Mouse (Mus musculus) MEL (cell line): ENCODE measurements at regions not wholly inside any gene's neighbourhood (a gene's known extent, or its start where the extent isn't known, plus 50 kb on each side); places are given as distances from the start of the nearest gene placed in this dataset.

ENCODE experiments used
- DNase-seq: peaks from one replicate; pipeline ENCODE4 v3.0.0; 2011; ENCODE audit warnings: low read depth, low spot score
- H3K27ac ChIP-seq: 2 replicates; pipeline ENCODE4 v1.5.1; 2012; ENCODE audit warnings: low read depth, mild to moderate bottlenecking, control low read depth, low read length, moderate library complexity; ENCODE audit not compliant: control insufficient read depth
- H3K27me3 ChIP-seq, 2 experiments: fragments of 150-350 bp in 1 of 2; sonication (generic) in 1 of 2; 2 replicates each; pipeline ENCODE4 v1.6.1; 2012; ENCODE audit warnings: low read length in 2 of 2, mild to moderate bottlenecking in 2 of 2, improper control_type of control experiment in 1 of 2, moderate library complexity in 1 of 2; ENCODE audit not compliant: insufficient read depth in 2 of 2, control insufficient read depth in 1 of 2
- H3K36me3 ChIP-seq, 2 experiments: 2 replicates each; pipeline ENCODE4 v1.6.1; 2012 to 2014; ENCODE audit warnings: low read length in 2 of 2, improper control_type of control experiment in 1 of 2, inconsistent platforms in 1 of 2, mild to moderate bottlenecking in 1 of 2; ENCODE audit not compliant: insufficient read depth in 2 of 2, control insufficient read depth in 1 of 2
- H3K4me1 ChIP-seq, 2 experiments: fragments of 150-350 bp in 1 of 2; sonication (generic) in 1 of 2; 2 replicates each; pipeline ENCODE4 v1.6.1; 2012; ENCODE audit warnings: low read length in 2 of 2, improper control_type of control experiment in 1 of 2, mild to moderate bottlenecking in 1 of 2; ENCODE audit not compliant: insufficient read depth in 2 of 2, control insufficient read depth in 1 of 2
- H3K4me3 ChIP-seq, 2 experiments: fragments of 150-350 bp in 1 of 2; sonication (generic) in 1 of 2; 2 replicates each; pipeline ENCODE4 v1.5.1; 2012; ENCODE audit warnings: low read depth in 2 of 2, low read length in 2 of 2, mild to moderate bottlenecking in 2 of 2, moderate library complexity in 2 of 2, control low read depth in 1 of 2, improper control_type of control experiment in 1 of 2; ENCODE audit not compliant: control insufficient read depth in 1 of 2, insufficient read depth in 1 of 2
- H3K79me2 ChIP-seq: 2 replicates; pipeline ENCODE4 v1.6.1; 2012; ENCODE audit warnings: mild to moderate bottlenecking, low read length, moderate library complexity; ENCODE audit not compliant: control insufficient read depth, poor library complexity, insufficient read depth
- H3K9ac ChIP-seq: 2 replicates; pipeline ENCODE4 v1.6.1; 2012; ENCODE audit warnings: low read depth, mild to moderate bottlenecking, control low read depth, low read length, moderate library complexity; ENCODE audit not compliant: control insufficient read depth, poor library complexity, severe bottlenecking
- H3K9me3 ChIP-seq: fragments of 150-350 bp; sonication (generic); replicated peaks from 2 replicates; pipeline ENCODE4 v1.6.1; 2012; ENCODE audit warnings: mild to moderate bottlenecking, low read length, improper control_type of control experiment, moderate library complexity; ENCODE audit not compliant: insufficient read depth
- BHLHE40 ChIP-seq: IDR thresholded peaks from 2 replicates; pipeline ENCODE4 v1.6.1; 2012; ENCODE audit warnings: low read depth, mild to moderate bottlenecking, inconsistent platforms, low read length, improper control_type of control experiment, borderline replicate concordance
- CHD2 ChIP-seq: IDR thresholded peaks from 2 replicates; pipeline ENCODE4 v1.6.1; 2011; ENCODE audit warnings: low read length, improper control_type of control experiment
- CTCF ChIP-seq, 3 experiments: IDR thresholded peaks in 2 of 3; conservative IDR thresholded peaks in 1 of 3; 2 replicates each; pipeline ENCODE4 v1.5.1; 2011 to 2012; ENCODE audit warnings: low read length in 3 of 3, low read depth in 2 of 3, mild to moderate bottlenecking in 2 of 3, improper control_type of control experiment in 1 of 3, inconsistent platforms in 1 of 3, mixed read lengths in 1 of 3, moderate library complexity in 1 of 3; ENCODE audit not compliant: control insufficient read depth in 1 of 3, insufficient read depth in 1 of 3, poor library complexity in 1 of 3, severe bottlenecking in 1 of 3
- E2F4 ChIP-seq: IDR thresholded peaks from 2 replicates; pipeline ENCODE4 v1.6.1; 2011; ENCODE audit warnings: low read depth, low read length, improper control_type of control experiment, borderline replicate concordance
- ELF1 ChIP-seq: IDR thresholded peaks from 2 replicates; pipeline ENCODE4 v1.6.1; 2014; ENCODE audit warnings: low read depth, mild to moderate bottlenecking, inconsistent platforms, low read length, improper control_type of control experiment, moderate library complexity
- GABPA ChIP-seq: IDR thresholded peaks from 2 replicates; pipeline ENCODE4 v1.6.1; 2012; ENCODE audit warnings: low read depth, mild to moderate bottlenecking, inconsistent platforms, low read length, improper control_type of control experiment, moderate library complexity
- JUND ChIP-seq: IDR thresholded peaks from 2 replicates; pipeline ENCODE4 v1.6.1; 2011; ENCODE audit warnings: low read depth, mild to moderate bottlenecking, improper control_type of control experiment, low read length
- KAT2A ChIP-seq: conservative IDR thresholded peaks from 2 replicates; pipeline ENCODE4 v1.6.1; 2012; ENCODE audit warnings: low read depth, low read length, improper control_type of control experiment, inconsistent platforms
- MYC ChIP-seq: IDR thresholded peaks from 2 replicates; pipeline ENCODE4 v1.6.1; 2011; ENCODE audit warnings: low read depth, mild to moderate bottlenecking, low read length, improper control_type of control experiment, moderate library complexity
- NELFE ChIP-seq: IDR thresholded peaks from 2 replicates; pipeline ENCODE4 v1.6.1; 2011; ENCODE audit warnings: low read depth, low read length, improper control_type of control experiment
- POLR2A ChIP-seq, 2 experiments: IDR thresholded peaks; 2 replicates each; pipeline ENCODE4 v1.6.1; 2011 to 2012; ENCODE audit warnings: low read length in 2 of 2, mild to moderate bottlenecking in 2 of 2, control low read depth in 1 of 2, improper control_type of control experiment in 1 of 2, low read depth in 1 of 2, moderate library complexity in 1 of 2; ENCODE audit not compliant: control insufficient read depth in 1 of 2, insufficient read depth in 1 of 2, poor library complexity in 1 of 2
- POLR2AphosphoS5 ChIP-seq: IDR thresholded peaks from 2 replicates; pipeline ENCODE4 v1.6.1; 2012; ENCODE audit warnings: low read depth, borderline replicate concordance, mild to moderate bottlenecking, inconsistent platforms, low read length, moderate library complexity, mixed read lengths
- RCOR1 ChIP-seq: IDR thresholded peaks from 2 replicates; pipeline ENCODE4 v1.6.1; 2012; ENCODE audit warnings: low read depth, mild to moderate bottlenecking, inconsistent platforms, low read length, improper control_type of control experiment
- SIN3A ChIP-seq: IDR thresholded peaks from 2 replicates; pipeline ENCODE4 v1.6.1; 2012; ENCODE audit warnings: low read length, improper control_type of control experiment, inconsistent platforms
- SMC3 ChIP-seq: IDR thresholded peaks from 2 replicates; pipeline ENCODE4 v1.6.1; 2011; ENCODE audit warnings: low read depth, low read length, improper control_type of control experiment
- TAL1 ChIP-seq: IDR thresholded peaks from 2 replicates; pipeline ENCODE4 v1.6.1; 2012; ENCODE audit warnings: mild to moderate bottlenecking, inconsistent platforms, low read length, moderate library complexity, mixed read lengths
- TBP ChIP-seq: IDR thresholded peaks from 2 replicates; pipeline ENCODE4 v1.8.0; 2011; ENCODE audit warnings: low read depth, low read length, improper control_type of control experiment
- USF2 ChIP-seq, 2 experiments: IDR thresholded peaks; 2 replicates each; pipeline ENCODE4 v1.6.1; 2011 to 2012; ENCODE audit warnings: improper control_type of control experiment in 2 of 2, low read length in 2 of 2, borderline replicate concordance in 1 of 2, inconsistent platforms in 1 of 2, low read depth in 1 of 2, mild to moderate bottlenecking in 1 of 2; ENCODE audit not compliant: insufficient read depth in 1 of 2
- ZC3H11A ChIP-seq: IDR thresholded peaks from 2 replicates; pipeline ENCODE4 v1.6.1; 2012; ENCODE audit warnings: low read depth, mild to moderate bottlenecking, inconsistent platforms, low read length, improper control_type of control experiment
- ZKSCAN1 ChIP-seq: IDR thresholded peaks from 2 replicates; pipeline ENCODE4 v1.6.1; 2012; ENCODE audit warnings: low read depth, mild to moderate bottlenecking, inconsistent platforms, low read length, improper control_type of control experiment, moderate library complexity
- ZNF384 ChIP-seq: IDR thresholded peaks from 2 replicates; pipeline ENCODE4 v1.6.1; 2012; ENCODE audit warnings: low read depth, mild to moderate bottlenecking, inconsistent platforms, low read length, improper control_type of control experiment

DNA sequence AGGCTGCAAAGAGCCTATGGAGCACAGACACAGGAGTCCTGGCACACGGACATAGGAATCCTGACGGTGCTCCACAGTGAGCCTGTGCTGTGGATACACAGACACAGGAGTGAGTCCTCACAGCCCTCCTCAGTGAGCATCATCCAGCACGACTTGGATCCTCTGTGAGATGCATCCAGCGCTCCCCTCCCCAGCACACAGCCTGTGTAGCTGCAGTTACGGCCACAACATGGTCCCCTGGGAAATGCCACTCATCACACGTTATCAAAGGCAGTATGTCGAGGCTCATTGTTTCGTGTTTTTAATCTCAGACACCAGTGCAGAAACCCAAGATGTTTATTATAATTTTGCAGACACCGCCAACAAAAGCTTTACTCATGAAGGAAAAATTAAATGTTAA, 87.1 kb upstream of the Topaz1 start:
- H3K4me1 ChIP-seq = no peaks in the 10 kb centered on the region
- no peak overlapping the region for H3K9ac ChIP-seq
- DNase-seq = no peak
- no peaks in the 10 kb centered on the region for H3K79me2 ChIP-seq
- TF ChIP-seq MYC = no peak
- no peak for TF ChIP-seq BHLHE40
- TF ChIP-seq GABPA = no peak
- no peak for TF ChIP-seq SMC3
- TF ChIP-seq TBP = no peak
- TF ChIP-seq ZKSCAN1 = no peak
- no peak for TF ChIP-seq E2F4
- TF ChIP-seq, all 39 proteins: peak for 0
- no peaks in the 10 kb centered on the region for H3K27me3 ChIP-seq
- H3K9me3 ChIP-seq = no peaks in the 10 kb centered on the region
- no peak overlapping the region for H3K4me3 ChIP-seq
- no peaks in the 10 kb centered on the region for H3K36me3 ChIP-seq
- H3K27ac ChIP-seq = no peak overlapping the region

DNA sequence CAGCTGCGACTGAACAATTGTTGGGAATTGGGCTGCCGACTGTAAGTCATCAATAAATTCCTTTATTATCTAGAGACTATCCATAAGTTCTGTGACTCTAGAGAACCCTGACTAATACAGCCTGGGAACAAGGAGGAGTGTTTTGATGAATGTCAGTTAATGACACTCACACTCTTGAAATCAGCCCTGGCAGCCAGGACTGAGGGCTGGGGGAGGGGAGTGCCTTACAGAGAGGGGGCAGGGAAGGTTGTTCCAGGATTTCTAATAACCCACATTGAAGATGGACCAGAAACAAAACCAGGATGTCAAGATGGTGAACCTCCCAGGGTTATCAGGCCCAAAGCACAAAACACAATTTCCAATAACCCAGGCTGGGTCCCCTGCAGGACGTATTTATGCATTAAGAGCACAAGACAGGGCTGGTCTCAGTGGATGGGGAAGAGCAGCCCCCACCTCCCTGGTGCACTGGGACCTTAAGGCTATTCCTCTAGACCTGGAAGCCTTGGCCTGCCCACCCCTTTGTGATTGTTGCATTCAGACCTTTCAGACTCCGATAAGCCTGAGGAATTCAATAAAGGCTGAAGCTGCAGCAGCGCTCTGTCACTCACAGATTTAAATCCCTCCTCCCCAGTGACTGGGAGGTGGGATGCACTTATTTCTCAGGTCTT, 80.0 kb upstream of the Topaz1 start:
- H3K27ac ChIP-seq = no peak overlapping the region
- TF ChIP-seq TAL1 = no peak
- no peak for TF ChIP-seq KAT2A
- no peak for TF ChIP-seq USF2 (IDR thresholded peaks at IDR 0.05; ENCODE audit: borderline replicate concordance in 1 of 2, insufficient read depth in 1 of 2, low read depth in 1 of 2, low read length in 2 of 2)
- TF ChIP-seq CTCF (IDR thresholded peaks at IDR 0.05 in 2 of 3, conservative IDR thresholded peaks at IDR 0.05 in 1 of 3; ENCODE audit: control insufficient read depth in 1 of 3, insufficient read depth in 1 of 3, low read depth in 2 of 3, low read length in 3 of 3, poor library complexity in 1 of 3, severe bottlenecking in 1 of 3) = no peak
- TF ChIP-seq POLR2A (IDR thresholded peaks at IDR 0.05; ENCODE audit: control insufficient read depth in 1 of 2, insufficient read depth in 1 of 2, low read depth in 1 of 2, low read length in 2 of 2, poor library complexity in 1 of 2) = no peak
- no peak for TF ChIP-seq ZC3H11A
- no peak for TF ChIP-seq RCOR1
- no peak for TF ChIP-seq POLR2AphosphoS5
- TF ChIP-seq ELF1 = no peak
- no peak for TF ChIP-seq JUND
- TF ChIP-seq SMC3 = no peak
- no peak for TF ChIP-seq TBP
- no peak for TF ChIP-seq SIN3A
- TF ChIP-seq CHD2 = no peak
- TF ChIP-seq NELFE = no peak
- TF ChIP-seq BHLHE40 = no peak
- TF ChIP-seq MYC = no peak
- TF ChIP-seq ZNF384 = no peak
- H3K4me1 ChIP-seq = no peaks in the 10 kb centered on the region
- H3K36me3 ChIP-seq = no peaks in the 10 kb centered on the region
- no peaks in the 10 kb centered on the region for H3K79me2 ChIP-seq
- DNase-seq = no peak
- no peaks in the 10 kb centered on the region for H3K27me3 ChIP-seq
- H3K9ac ChIP-seq = no peak overlapping the region
- no peak overlapping the region for H3K4me3 ChIP-seq
- H3K9me3 ChIP-seq = no peaks in the 10 kb centered on the region
